Mouse (Mus musculus) heart, adult 2 months (tissue): ENCODE measurements at regions not wholly inside any gene's neighbourhood (a gene's known extent, or its start where the extent isn't known, plus 50 kb on each side); places are given as distances from the start of the nearest gene placed in this dataset.

ENCODE experiments used
- CTCF ChIP-seq: fragments of 200-600 bp; IDR thresholded peaks from 2 replicates; pipeline ENCODE4 v1.8.1; 2022; ENCODE audit warnings: antibody characterized with exemption, mild to moderate bottlenecking, moderate library complexity
- POLR2A ChIP-seq: fragments of 200-500 bp; IDR thresholded peaks from 2 replicates; pipeline ENCODE4 v1.6.1; 2011; ENCODE audit warnings: mild to moderate bottlenecking, low read depth, low read length, control low read depth; ENCODE audit not compliant: insufficient read depth

- TF ChIP-seq POLR2A (no peak), CTCF (no peak)
Observed at GRCm38 (mm10) chr16:70733016-70733415, 419.3 kb downstream of the Gbe1 start.
